Mouse (Mus musculus): ENCODE measurements around the gene Dut. TPM values are rescaled to one million over a fixed set of nuclear protein-coding genes. Genes with fewer than 3 reads are reported as not detected.

Dut gene
- total and polyA plus RNA-seq, 3 experiments: 197 to 348 (median 232) TPM

- no peaks in the 10 kb centered on the region for H3K36me3 ChIP-seq (replicated peaks in 1 of 2; ENCODE audit: control insufficient read depth in 1 of 2, insufficient read depth in 1 of 2, low read length in 1 of 2)
- H3K9ac ChIP-seq (ENCODE audit: insufficient read depth, low read depth): no peak overlapping the region
- H3K27ac ChIP-seq (ENCODE audit: insufficient read depth, low read depth): no peak overlapping the region
- no peak overlapping the region for H3K4me3 ChIP-seq (replicated peaks in 1 of 3; ENCODE audit: low read depth in 2 of 3, low read length in 2 of 3, poor library complexity in 1 of 3)
- H3K27me3 ChIP-seq (replicated peaks): no peaks in the 10 kb centered on the region
- no peak for DNase-seq (ENCODE audit: extremely low read depth)
- dilution Hi-C loops (cut with MboI; ENCODE audit: extremely low pct_ligation_motif_present, extremely low pct_unique_long_range_greater_than_20kb, low sequenced_read_pairs) (no loop called here), in situ Hi-C loops (cut with MboI; ENCODE audit: low pct_ligation_motif_present, low pct_unique_long_range_greater_than_20kb, low sequenced_read_pairs) (no loop called here)
- no peak overlapping the region for H3K4me2 ChIP-seq (ENCODE audit: insufficient read depth, low read depth, poor library complexity, severe bottlenecking)
- TF ChIP-seq SIN3A (IDR thresholded peaks at IDR 0.05; ENCODE audit: low read length) (no peak), KAT2A (IDR thresholded peaks at IDR 0.05; ENCODE audit: insufficient replicate concordance, low read length) (no peak), MAX (IDR thresholded peaks at IDR 0.05; ENCODE audit: low read length) (no peak), ZMIZ1 (IDR thresholded peaks at IDR 0.05; ENCODE audit: low read depth, low read length) (no peak), ZNF384 (IDR thresholded peaks at IDR 0.05; ENCODE audit: low read depth, low read length) (no peak), ETS1 (conservative IDR thresholded peaks at IDR 0.05; ENCODE audit: low read depth, low read length) (no peak), USF2 (conservative IDR thresholded peaks at IDR 0.05; ENCODE audit: low read depth, low read length) (no peak), RAD21 (IDR thresholded peaks at IDR 0.05; ENCODE audit: low read depth, low read length) (no peak), HCFC1 (IDR thresholded peaks at IDR 0.05; ENCODE audit: low read depth, low read length) (no peak), MYC (IDR thresholded peaks at IDR 0.05; ENCODE audit: low read depth, low read length) (no peak), ZC3H11A (IDR thresholded peaks at IDR 0.05; ENCODE audit: low read depth, low read length) (no peak), MAFK (IDR thresholded peaks at IDR 0.05; ENCODE audit: insufficient replicate concordance, low read length) (no peak), USF1 (IDR thresholded peaks at IDR 0.05; ENCODE audit: low read depth, low read length) (no peak), BHLHE40 (IDR thresholded peaks at IDR 0.05; ENCODE audit: low read depth, low read length) (no peak)
- no peaks in the 10 kb centered on the region for H3K9me3 ChIP-seq (replicated peaks; ENCODE audit: low read length)
- H3K79me2 ChIP-seq (replicated peaks; ENCODE audit: control insufficient read depth, extremely low read depth, insufficient read depth, poor library complexity, severe bottlenecking): no peaks in the 10 kb centered on the region
- H3K4me1 ChIP-seq (ENCODE audit: control insufficient read depth in 1 of 2, insufficient read depth in 2 of 2): peaks cover 0 to 10% of the 10 kb centered on the region in 2 experiments; a peak in 2 of 4 replicates
These were observed 38.8 kb downstream of the Dut start for GRCm38 (mm10) chr2:125285777-125286176.

GRCm38 (mm10) chr2:125290197-125290965 lies 43.4 kb downstream of the Dut start:
- H3K36me3 ChIP-seq (replicated peaks in 1 of 2; ENCODE audit: control insufficient read depth in 1 of 2, insufficient read depth in 1 of 2, low read length in 1 of 2): no peaks in the 10 kb centered on the region
- H3K27me3 ChIP-seq (replicated peaks): no peaks in the 10 kb centered on the region
- H3K4me3 ChIP-seq (replicated peaks in 1 of 3; ENCODE audit: low read depth in 2 of 3, low read length in 2 of 3, poor library complexity in 1 of 3): no peak overlapping the region
- in situ Hi-C loops (cut with MboI; ENCODE audit: low pct_ligation_motif_present, low pct_unique_long_range_greater_than_20kb, low sequenced_read_pairs) (no loop called here), dilution Hi-C loops (cut with MboI; ENCODE audit: extremely low pct_ligation_motif_present, extremely low pct_unique_long_range_greater_than_20kb, low sequenced_read_pairs) (no loop called here)
- H3K4me2 ChIP-seq (ENCODE audit: insufficient read depth, low read depth, poor library complexity, severe bottlenecking): no peak overlapping the region
- no peak overlapping the region for H3K27ac ChIP-seq (ENCODE audit: insufficient read depth, low read depth)
- H3K79me2 ChIP-seq (replicated peaks; ENCODE audit: control insufficient read depth, extremely low read depth, insufficient read depth, poor library complexity, severe bottlenecking): no peaks in the 10 kb centered on the region
- H3K9me3 ChIP-seq (replicated peaks; ENCODE audit: low read length): no peaks in the 10 kb centered on the region
- H3K4me1 ChIP-seq (ENCODE audit: control insufficient read depth in 1 of 2, insufficient read depth in 2 of 2): peaks cover 0 to 3% of the 10 kb centered on the region in 2 experiments; a peak in 1 of 4 replicates
- TF ChIP-seq RCOR1 (conservative IDR thresholded peaks at IDR 0.05; ENCODE audit: low read depth, low read length): no peak
- no peak for TF ChIP-seq EP300 (IDR thresholded peaks at IDR 0.05; ENCODE audit: low read length)
- no peak for TF ChIP-seq ETS1 (conservative IDR thresholded peaks at IDR 0.05; ENCODE audit: low read depth, low read length)
- no peak for TF ChIP-seq MEF2A (IDR thresholded peaks at IDR 0.05; ENCODE audit: borderline replicate concordance, low read depth, low read length)
- TF ChIP-seq MXI1 (IDR thresholded peaks at IDR 0.05; ENCODE audit: low read depth, low read length): no peak
- no peak for DNase-seq (ENCODE audit: extremely low read depth)
- no peak overlapping the region for H3K9ac ChIP-seq (ENCODE audit: insufficient read depth, low read depth)

All from CH12.LX (cell line).